Mouse (Mus musculus): Measurements from ENCODE around the gene Olfr304. TPM values are rescaled to one million over a fixed set of nuclear protein-coding genes. Genes with fewer than 3 reads are reported as not detected.

Olfr304 gene
- not detected for total RNA-seq (2023)

DNA sequence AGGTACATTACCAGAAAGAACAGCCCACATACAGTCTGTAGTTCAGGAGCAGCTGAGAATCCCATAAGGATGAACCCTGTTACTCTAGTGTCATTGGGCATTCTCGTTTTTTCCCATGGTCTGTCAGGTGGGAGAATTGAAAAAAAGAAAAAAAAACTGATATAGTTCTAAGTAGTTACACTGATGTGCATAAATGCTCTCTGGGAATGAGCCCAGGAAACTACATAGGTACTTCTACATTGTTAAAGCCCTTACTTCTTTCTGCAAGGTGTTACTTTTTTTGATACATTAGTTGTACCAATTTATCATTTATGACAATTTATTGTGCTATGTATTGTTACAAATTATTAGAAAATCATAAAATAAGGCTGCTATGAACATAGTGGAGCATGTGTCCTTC, at the start of gene Olfr304:
Olfr304 (minus strand) TSS at position 101 of the 400 bp plus-strand sequence.

GRCm38 (mm10) chr7:86403546-86403945, 17.1 kb upstream of the Olfr304 start, which contains the start of gene Olfr301:
Gene Olfr301, plus strand, starts transcription at chr7:86403846.

DNA sequence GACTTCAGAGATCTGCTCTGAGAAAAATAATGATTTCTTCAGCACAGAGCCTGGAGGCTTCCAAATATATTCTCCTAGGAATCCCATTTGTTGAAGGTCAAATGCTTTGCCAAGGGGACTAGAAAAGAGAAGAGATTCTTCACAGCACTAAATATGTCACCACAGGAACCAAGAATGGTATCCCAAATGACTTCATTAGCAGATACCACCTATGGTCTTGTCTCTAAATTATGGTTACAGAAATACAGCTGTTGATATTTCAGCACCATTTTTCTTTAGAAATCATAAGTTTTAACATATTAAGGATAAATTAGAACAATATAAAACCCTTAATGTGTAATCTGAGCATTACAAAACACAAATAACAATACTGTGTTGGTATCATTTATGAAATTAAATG, 11.2 kb upstream of the Olfr304 start, which contains the start of gene Olfr303:
Olfr303 (minus strand) TSS at position 101 of the 400 bp plus-strand sequence.

GRCm38 (mm10) chr7:86366828-86367227, 19.6 kb downstream of the Olfr304 start, which contains the start of gene Olfr305:
Gene Olfr305, minus strand, starts transcription at chr7:86366928.

GRCm38 (mm10) chr7:86337486-86337885, 49.0 kb downstream of the Olfr304 start, which contains the start of gene Olfr307:
Gene Olfr307, minus strand, starts transcription at chr7:86337586.

Other genes starting within 250 kb of the Olfr304 start
- not detected for gene Vmn2r75, start 214.9 kb downstream of the Olfr304 start, total RNA-seq (2023)
- gene Vmn2r76, start 140.3 kb downstream of the Olfr304 start, total RNA-seq (2023) = not detected
- not detected for gene Olfr310, start 109.5 kb downstream of the Olfr304 start, total RNA-seq (2023)
- gene Olfr309, start 73.0 kb downstream of the Olfr304 start, total RNA-seq (2023) = not detected
- gene Olfr308, start 61.0 kb downstream of the Olfr304 start, total RNA-seq (2023) = not detected
- not detected for gene Olfr307, start 49.1 kb downstream of the Olfr304 start, total RNA-seq (2023)
- not detected for gene Olfr305, start 19.7 kb downstream of the Olfr304 start, total RNA-seq (2023)
- gene Olfr303, start 11.1 kb upstream of the Olfr304 start, total RNA-seq (2023) = not detected
- gene Olfr301, start 17.2 kb upstream of the Olfr304 start, total RNA-seq (2023) = not detected
- gene Olfr299, start 73.3 kb upstream of the Olfr304 start, total RNA-seq (2023) = not detected
- gene Olfr298, start 105.8 kb upstream of the Olfr304 start, total RNA-seq (2023) = not detected
- not detected for gene Olfr297, start 133.3 kb upstream of the Olfr304 start, total RNA-seq (2023)
- not detected for gene Olfr295, start 197.2 kb upstream of the Olfr304 start, total RNA-seq (2023)
- gene Olfr294, start 230.0 kb upstream of the Olfr304 start, total RNA-seq (2023) = not detected

Data from CD4-positive naive resting alpha-beta T cell, adult 57 days (primary cell).